Mouse (Mus musculus) liver, embryonic 13.5 days (tissue): Measurements from ENCODE around the gene Fgfr2. TPM values are rescaled to one million over a fixed set of nuclear protein-coding genes. Genes with fewer than 3 reads are reported as not detected.

Experiments used
- ATAC-seq: fragments of 200-750 bp; cut with Nextera tagmentation; 2 replicates; pipeline ENCODE4 v1.8.0; 2017; ENCODE audit warnings: low read depth, mild to moderate bottlenecking, moderate number of reproducible peaks, moderate library complexity
- DNase-seq: peaks from one replicate; pipeline ENCODE4 v3.0.0; 2022
- H3K27ac ChIP-seq: fragments of 300-500 bp; sonication (generic); 2 replicates; pipeline ENCODE4 v1.5.1; 2015; ENCODE audit warnings: moderate library complexity, mild to moderate bottlenecking, inconsistent platforms
- H3K27me3 ChIP-seq: fragments of 300-500 bp; sonication (generic); 2 replicates; pipeline ENCODE4 v1.6.1; 2015; ENCODE audit warnings: mild to moderate bottlenecking, inconsistent platforms
- H3K36me3 ChIP-seq: fragments of 300-500 bp; sonication (generic); 2 replicates; pipeline ENCODE4 v1.6.1; 2015; ENCODE audit warnings: mild to moderate bottlenecking, inconsistent platforms
- H3K4me1 ChIP-seq: fragments of 300-500 bp; sonication (generic); replicated peaks from 2 replicates; pipeline ENCODE4 v1.6.1; 2015; ENCODE audit warnings: inconsistent platforms
- H3K4me2 ChIP-seq: fragments of 300-500 bp; sonication (generic); 2 replicates; pipeline ENCODE4 v1.6.1; 2015; ENCODE audit warnings: inconsistent platforms, mild to moderate bottlenecking, moderate library complexity
- H3K4me3 ChIP-seq: fragments of 300-500 bp; sonication (generic); replicated peaks from 2 replicates; pipeline ENCODE4 v1.5.1; 2015; ENCODE audit warnings: mild to moderate bottlenecking, inconsistent platforms
- H3K9ac ChIP-seq: fragments of 300-500 bp; sonication (generic); 2 replicates; pipeline ENCODE4 v1.6.1; 2015; ENCODE audit warnings: mild to moderate bottlenecking, inconsistent platforms
- H3K9me3 ChIP-seq: fragments of 300-500 bp; sonication (generic); replicated peaks from 2 replicates; pipeline ENCODE4 v1.6.1; 2016; ENCODE audit warnings: inconsistent platforms
- WGBS: fragments of 180-500 bp; shearing (Covaris S2); methylation state at CpG from one replicate; pipeline ENCODE4 v1.1.7; 2015; ENCODE audit not compliant: insufficient replicate concordance; 5-methylcytosine and 5-hydroxymethylcytosine counted together
- polyA plus RNA-seq: library from polyadenylated mRNA; unstranded; fragments of >200 nt; fragmentation: Nextera tagmentation; extraction: Ambion mirVana; gene quantifications from 2 replicates; pipeline ENCODE4 v1.2.1, GENCODE M21; 2015

Gene Fgfr2
- polyA plus RNA-seq, 1 experiment from 2014 or later, result 8.9 TPM

- H3K9ac ChIP-seq, result no peak overlapping the region
- ATAC-seq (no peak), DNase-seq (no peak)
- WGBS, result 39% methylated on average over 8 of the region's 8 CpGs
- no peaks in the 10 kb centered on the region for H3K27me3 ChIP-seq
- H3K4me2 ChIP-seq, result no peak overlapping the region
- no peak overlapping the region for H3K27ac ChIP-seq
- no peaks in the 10 kb centered on the region for H3K36me3 ChIP-seq
- no peak overlapping the region for H3K4me3 ChIP-seq
- no peaks in the 10 kb centered on the region for H3K9me3 ChIP-seq
- no peaks in the 10 kb centered on the region for H3K4me1 ChIP-seq
Observed at GRCm38 (mm10) chr7:130319799-130320556, 2803.2 kb downstream of the Fgfr2 start.

DNA sequence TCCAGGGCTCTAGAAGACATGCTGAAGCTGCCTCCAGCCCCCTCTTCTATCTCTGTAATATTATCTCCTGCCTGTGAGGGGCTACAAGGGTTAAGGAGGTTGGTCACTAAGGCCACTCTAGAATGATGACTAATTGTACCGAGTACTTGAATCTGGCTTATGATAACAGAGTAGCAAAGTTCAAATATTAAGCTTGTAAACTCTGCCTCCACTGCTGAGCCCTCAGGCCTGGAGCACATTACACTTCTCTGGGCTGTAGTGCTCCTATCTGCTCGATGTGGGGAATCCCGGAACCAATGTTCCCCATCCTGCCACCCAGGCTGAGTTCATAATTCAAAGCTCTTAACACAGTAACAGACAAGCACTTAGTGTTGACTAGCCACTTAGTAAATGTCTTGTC is 2806.9 kb downstream of the Fgfr2 start:
- Histone ChIP-seq H3K4me2 (no peak overlapping the region), H3K27me3 (no peaks in the 10 kb centered on the region), H3K9ac (no peak overlapping the region), H3K4me1 (no peaks in the 10 kb centered on the region), H3K36me3 (no peaks in the 10 kb centered on the region), H3K27ac (no peak overlapping the region), H3K9me3 (no peaks in the 10 kb centered on the region), H3K4me3 (no peak overlapping the region)
- ATAC-seq (no peak), DNase-seq (no peak)
- 57% methylated on average over 3 of the region's 3 CpGs for WGBS

DNA sequence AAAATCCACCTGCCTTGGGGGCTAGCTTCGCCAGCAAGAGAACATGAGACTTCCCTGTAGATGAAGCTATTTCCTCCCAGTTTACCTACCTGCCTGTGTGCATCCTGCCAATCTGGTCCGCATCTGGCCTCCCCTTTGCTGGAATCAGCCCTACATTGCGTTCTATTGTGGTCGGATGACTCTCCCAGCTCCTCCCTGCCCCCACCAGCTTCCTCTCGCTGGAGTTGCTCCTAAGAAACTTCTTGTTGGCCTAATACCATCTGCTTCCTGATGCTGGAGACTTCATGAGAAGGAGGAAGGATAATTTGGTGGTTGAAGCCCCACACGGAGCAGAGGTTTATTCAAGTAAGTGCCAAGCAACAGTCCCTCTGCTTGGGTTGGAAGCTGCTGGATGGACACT is 2807.9 kb downstream of the Fgfr2 start:
- Histone ChIP-seq H3K4me3 (no peak overlapping the region), H3K27me3 (no peaks in the 10 kb centered on the region), H3K4me1 (no peaks in the 10 kb centered on the region), H3K9ac (no peak overlapping the region), H3K4me2 (no peak overlapping the region), H3K36me3 (no peaks in the 10 kb centered on the region), H3K9me3 (no peaks in the 10 kb centered on the region), H3K27ac (no peak overlapping the region)
- no peak for DNase-seq
- 33% methylated on average over 6 of the region's 6 CpGs for WGBS
- no peak for ATAC-seq

DNA sequence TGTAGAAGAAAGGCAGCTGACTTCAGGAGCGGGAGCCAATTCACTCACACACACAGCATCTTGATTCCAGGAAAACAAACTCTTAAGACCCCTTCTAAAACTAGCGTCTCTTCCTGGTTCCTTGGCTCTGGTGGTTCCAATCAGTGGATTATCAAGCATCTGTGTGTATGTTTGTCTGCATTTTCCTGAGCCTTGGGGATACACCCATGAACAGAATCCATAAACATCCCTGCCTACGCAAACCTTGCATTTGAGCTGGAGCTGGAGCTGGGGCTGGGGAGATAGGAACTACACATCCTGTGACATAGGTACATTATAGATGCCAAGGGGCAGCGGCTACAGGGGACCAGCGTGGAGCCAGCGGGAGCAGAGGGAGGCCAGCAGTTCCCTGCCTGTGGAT is 2808.5 kb downstream of the Fgfr2 start:
- Histone ChIP-seq H3K4me3 (no peak overlapping the region), H3K4me2 (no peak overlapping the region), H3K27ac (no peak overlapping the region), H3K36me3 (no peaks in the 10 kb centered on the region), H3K9ac (no peak overlapping the region), H3K4me1 (no peaks in the 10 kb centered on the region), H3K9me3 (no peaks in the 10 kb centered on the region), H3K27me3 (no peaks in the 10 kb centered on the region)
- ATAC-seq, result no peak
- DNase-seq, result no peak
- 70% methylated on average over 6 of the region's 6 CpGs for WGBS

DNA sequence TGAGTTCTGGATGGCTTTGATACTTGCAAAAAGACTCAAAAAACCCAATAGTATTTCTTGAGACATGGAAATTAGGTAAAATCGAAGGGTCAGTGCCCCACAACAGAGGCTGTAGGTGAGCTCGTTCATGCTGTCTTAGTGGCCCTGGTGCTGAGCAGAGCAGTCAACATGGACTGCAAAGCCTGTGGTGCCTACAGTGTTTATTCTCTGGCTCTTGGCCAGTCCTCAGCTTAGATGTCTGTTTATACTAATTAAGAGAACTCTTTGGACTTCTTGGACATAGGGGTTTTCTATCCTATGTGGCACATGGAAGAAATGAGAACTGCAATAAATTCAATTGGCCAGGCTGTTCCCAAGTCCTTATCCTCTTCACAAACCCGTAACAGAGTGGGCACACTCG is 2811.8 kb downstream of the Fgfr2 start:
- Histone ChIP-seq H3K36me3 (no peaks in the 10 kb centered on the region), H3K27ac (no peak overlapping the region), H3K9me3 (no peaks in the 10 kb centered on the region), H3K9ac (no peak overlapping the region), H3K27me3 (no peaks in the 10 kb centered on the region), H3K4me3 (no peak overlapping the region), H3K4me2 (no peak overlapping the region), H3K4me1 (no peaks in the 10 kb centered on the region)
- no peak for ATAC-seq
- no peak for DNase-seq
- 60% methylated on average over 4 of the region's 4 CpGs for WGBS

DNA sequence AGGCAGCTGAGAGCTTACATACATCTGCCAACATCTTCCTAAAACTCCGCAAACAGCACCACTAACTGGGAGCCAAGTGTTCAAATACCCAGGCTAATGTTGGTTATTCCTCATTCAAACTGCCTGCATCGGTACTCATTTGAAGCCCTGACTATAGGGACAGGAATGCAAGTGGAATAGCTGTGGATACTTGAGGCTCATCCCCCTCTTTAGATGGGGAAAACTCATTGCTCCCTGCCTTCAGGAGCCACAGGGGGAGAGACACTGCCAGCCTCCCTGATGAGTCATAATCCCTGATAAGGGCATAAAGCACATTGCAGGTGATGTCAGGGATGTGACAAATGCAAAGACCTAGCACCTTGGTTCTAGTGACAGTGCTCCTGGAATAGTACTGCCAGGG is 2814.0 kb downstream of the Fgfr2 start:
- H3K9ac ChIP-seq, result no peak overlapping the region

DNA sequence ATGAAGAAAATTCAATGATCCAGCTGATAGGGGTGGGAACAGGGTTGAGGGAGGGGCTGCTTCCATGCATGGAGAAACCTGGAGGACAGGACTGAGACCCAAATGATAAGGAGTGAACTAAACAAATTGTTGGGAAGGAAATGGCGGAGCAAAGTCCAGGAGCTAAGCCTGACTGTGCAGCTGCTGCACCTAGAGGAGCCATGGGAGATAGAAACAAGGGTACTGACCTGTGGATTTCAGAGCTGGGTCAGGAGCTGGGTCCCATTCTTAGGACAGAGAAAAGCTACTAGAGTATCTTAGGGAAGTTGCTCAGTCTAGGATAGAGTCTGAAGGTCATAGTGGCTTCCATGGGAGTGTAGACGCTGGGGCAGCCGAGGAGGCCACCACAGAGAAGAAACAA is 2816.1 kb downstream of the Fgfr2 start:
- H3K4me3 ChIP-seq, result no peak overlapping the region
- H3K4me1 ChIP-seq, result no peaks in the 10 kb centered on the region
- no peaks in the 10 kb centered on the region for H3K27me3 ChIP-seq
- H3K9ac ChIP-seq, result no peak overlapping the region
- no peak overlapping the region for H3K27ac ChIP-seq
- WGBS, result 50% methylated on average over 3 of the region's 3 CpGs
- ATAC-seq (no peak), DNase-seq (no peak)
- H3K9me3 ChIP-seq, result no peaks in the 10 kb centered on the region
- H3K36me3 ChIP-seq, result no peaks in the 10 kb centered on the region
- no peak overlapping the region for H3K4me2 ChIP-seq

More for the DNA sequence above, 2814.0 kb downstream of the Fgfr2 start:
- Histone ChIP-seq H3K4me3 (no peak overlapping the region), H3K27ac (no peak overlapping the region), H3K9me3 (no peaks in the 10 kb centered on the region), H3K4me2 (no peak overlapping the region), H3K36me3 (no peaks in the 10 kb centered on the region), H3K27me3 (no peaks in the 10 kb centered on the region), H3K4me1 (no peaks in the 10 kb centered on the region)
- WGBS, result 65% methylated on average over 2 of the region's 2 CpGs
- DNase-seq (no peak), ATAC-seq (no peak)

- Histone ChIP-seq H3K4me2 (no peak overlapping the region), H3K4me1 (no peaks in the 10 kb centered on the region), H3K27ac (no peak overlapping the region), H3K9ac (no peak overlapping the region), H3K36me3 (no peaks in the 10 kb centered on the region), H3K4me3 (no peak overlapping the region), H3K9me3 (no peaks in the 10 kb centered on the region), H3K27me3 (no peaks in the 10 kb centered on the region)
- DNase-seq, result no peak
- WGBS, result 64% methylated on average over 1 of the region's 1 CpGs
- no peak for ATAC-seq
Observed at GRCm38 (mm10) chr7:130304642-130305041, 2818.5 kb downstream of the Fgfr2 start.

DNA sequence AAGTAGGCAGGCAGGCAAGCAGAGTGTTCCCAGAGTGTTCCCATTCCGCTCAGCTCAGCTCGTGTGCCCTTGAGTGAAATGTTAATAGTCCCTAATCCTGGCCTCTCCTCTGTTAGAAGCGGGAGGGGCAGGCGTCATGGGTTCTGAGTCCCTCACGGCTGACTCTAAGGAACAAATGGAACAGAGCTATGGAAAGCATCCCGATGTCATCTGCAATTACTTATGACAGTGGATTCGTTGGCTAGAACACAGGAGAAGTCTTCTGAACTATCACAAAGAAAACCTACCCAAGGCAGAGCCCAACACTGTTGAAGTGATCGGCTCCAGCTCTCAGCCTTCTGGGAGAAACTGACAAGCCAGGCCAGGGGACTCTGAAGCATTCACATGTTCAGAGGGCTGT is 2819.7 kb downstream of the Fgfr2 start:
- no peak for DNase-seq
- 64% methylated on average over 8 of the region's 8 CpGs for WGBS
- H3K27ac ChIP-seq, result no peak overlapping the region
- H3K36me3 ChIP-seq, result no peaks in the 10 kb centered on the region
- no peak overlapping the region for H3K9ac ChIP-seq
- no peaks in the 10 kb centered on the region for H3K9me3 ChIP-seq
- no peak overlapping the region for H3K4me2 ChIP-seq
- H3K4me1 ChIP-seq, result no peaks in the 10 kb centered on the region
- H3K4me3 ChIP-seq, result no peak overlapping the region
- ATAC-seq, result no peak
- H3K27me3 ChIP-seq, result no peaks in the 10 kb centered on the region

DNA sequence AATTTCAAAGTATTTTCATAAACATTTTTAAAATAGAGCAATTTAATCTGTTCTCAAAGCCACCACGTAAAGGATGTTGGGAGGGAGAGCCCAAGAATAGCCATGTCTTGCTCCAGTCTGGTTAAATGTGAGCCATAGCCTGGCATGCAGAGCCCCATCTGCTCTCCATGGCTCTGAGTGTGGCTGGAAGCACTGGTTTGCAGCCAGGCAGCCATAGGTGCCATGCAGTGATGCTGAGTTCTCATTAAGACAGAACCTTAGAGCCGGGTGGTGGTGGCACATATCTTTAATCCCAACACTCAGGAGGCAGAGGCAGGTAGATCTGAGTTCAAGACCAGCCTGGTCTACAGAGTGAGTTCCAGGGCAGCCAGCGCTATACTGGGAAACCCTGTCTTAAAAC is 2822.5 kb downstream of the Fgfr2 start:
- no peak overlapping the region for H3K4me3 ChIP-seq
- 67% methylated on average over 3 of the region's 3 CpGs for WGBS
- H3K36me3 ChIP-seq, result no peaks in the 10 kb centered on the region
- no peaks in the 10 kb centered on the region for H3K9me3 ChIP-seq
- no peak overlapping the region for H3K4me2 ChIP-seq
- no peaks in the 10 kb centered on the region for H3K4me1 ChIP-seq
- no peak overlapping the region for H3K9ac ChIP-seq
- ATAC-seq, result no peak
- no peak overlapping the region for H3K27ac ChIP-seq
- H3K27me3 ChIP-seq, result no peaks in the 10 kb centered on the region
- DNase-seq, result no peak

GRCm38 (mm10) chr7:130298926-130299594 is 2824.1 kb downstream of the Fgfr2 start:
- no peak for DNase-seq
- no peak overlapping the region for H3K4me2 ChIP-seq
- WGBS, result 43% methylated on average over 3 of the region's 3 CpGs
- no peaks in the 10 kb centered on the region for H3K27me3 ChIP-seq
- H3K4me3 ChIP-seq, result no peak overlapping the region
- no peaks in the 10 kb centered on the region for H3K4me1 ChIP-seq
- no peak for ATAC-seq
- no peaks in the 10 kb centered on the region for H3K9me3 ChIP-seq
- no peak overlapping the region for H3K27ac ChIP-seq
- H3K9ac ChIP-seq, result no peak overlapping the region
- no peaks in the 10 kb centered on the region for H3K36me3 ChIP-seq

DNA sequence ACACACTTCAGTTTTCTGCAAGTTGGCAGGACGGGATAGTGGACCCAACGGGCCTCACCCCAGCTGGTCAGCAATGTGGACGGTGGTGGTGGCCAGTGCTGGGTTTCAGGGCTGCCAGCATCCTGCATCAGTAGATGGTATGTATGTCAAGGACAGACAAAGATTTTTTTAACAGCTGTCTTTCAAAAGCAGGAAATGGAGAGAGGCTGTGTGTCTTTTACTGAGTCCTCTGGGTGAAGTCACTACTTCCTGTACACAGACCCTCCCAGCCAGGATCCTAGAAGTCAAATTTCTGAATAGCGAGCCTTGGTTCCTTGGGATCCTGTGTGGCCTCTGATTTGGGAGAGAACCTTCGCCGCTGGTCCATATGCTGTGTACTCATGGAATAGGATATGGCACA is 2832.0 kb downstream of the Fgfr2 start:
- ATAC-seq (no peak), DNase-seq (no peak)
- H3K4me3 ChIP-seq, result no peak overlapping the region
- no peak overlapping the region for H3K27ac ChIP-seq
- WGBS, result 43% methylated on average over 6 of the region's 6 CpGs
- no peaks in the 10 kb centered on the region for H3K36me3 ChIP-seq
- peaks cover 6% of the 10 kb centered on the region; the same call in 1 of the 2 replicates for H3K4me1 ChIP-seq
- no peaks in the 10 kb centered on the region for H3K9me3 ChIP-seq
- H3K4me2 ChIP-seq, result no peak overlapping the region
- no peak overlapping the region for H3K9ac ChIP-seq
- no peaks in the 10 kb centered on the region for H3K27me3 ChIP-seq
